Mouse (Mus musculus): ENCODE data around the gene Ces2c. TPM values are rescaled to one million over a fixed set of nuclear protein-coding genes. Genes with fewer than 3 reads are reported as not detected.

Gene Ces2c
- polyA plus RNA-seq (2014; fragmentation: Illumina TruSeq; extraction: RNeasy Lipid Tissue Mini Kit (QIAGEN cat#74804); ENCODE audit: low replicate concordance), result 1,119 TPM

DNA sequence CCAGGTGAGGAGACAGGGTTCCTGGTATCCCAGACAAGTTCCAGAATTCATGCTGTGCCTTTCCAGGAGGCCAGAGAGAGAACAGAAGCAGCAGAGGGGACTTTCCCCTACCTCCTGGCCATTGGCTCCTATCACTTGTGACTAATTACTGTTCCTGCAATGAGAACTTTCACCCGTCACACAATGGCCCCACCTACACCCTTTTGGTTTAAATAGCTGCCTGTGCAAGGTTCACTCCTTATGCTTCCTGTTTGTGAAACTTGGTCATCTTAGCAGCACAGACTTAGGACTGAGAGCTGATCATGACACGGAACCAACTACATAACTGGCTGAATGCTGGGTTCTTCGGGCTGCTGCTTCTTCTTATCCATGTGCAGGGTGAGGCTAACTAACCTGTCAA, at the start of gene Ces2c:
Ces2c (plus strand) TSS at position 238 of the 400 bp plus-strand sequence.

DNA sequence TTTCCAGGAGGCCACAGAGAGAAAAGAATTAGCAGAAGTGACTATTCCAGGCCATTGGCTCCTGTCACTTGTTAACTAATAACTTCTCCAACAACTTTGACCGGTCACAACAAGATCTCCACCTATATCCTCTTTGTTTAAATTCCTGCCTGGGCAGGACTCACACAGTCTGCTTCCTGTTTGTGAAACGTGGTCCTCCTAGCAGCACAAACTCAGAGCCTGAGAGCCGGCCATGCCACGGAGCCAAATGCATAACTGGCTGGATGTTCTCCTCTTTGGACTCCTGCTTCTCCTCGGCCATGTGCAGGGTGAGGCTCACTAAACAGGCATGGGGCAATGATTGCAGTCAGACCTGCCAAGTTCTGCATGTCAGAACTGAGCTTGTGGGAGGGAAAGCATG, 15.4 kb upstream of the Ces2c start, which contains the start of gene Ces2b:
Ces2b (plus strand) TSS at position 133 of the 400 bp plus-strand sequence.

Other genes starting within 250 kb of the Ces2c start
- gene Cdh16, start 222.7 kb upstream of the Ces2c start, polyA plus RNA-seq (2014; fragmentation: Illumina TruSeq; extraction: RNeasy Lipid Tissue Mini Kit (QIAGEN cat#74804); ENCODE audit: low replicate concordance), result not detected
- not detected for gene Rrad, start 215.7 kb upstream of the Ces2c start, polyA plus RNA-seq (2014; fragmentation: Illumina TruSeq; extraction: RNeasy Lipid Tissue Mini Kit (QIAGEN cat#74804); ENCODE audit: low replicate concordance)
- 0.85 TPM for gene Ciao2b, start 205.1 kb upstream of the Ces2c start, polyA plus RNA-seq (2014; fragmentation: Illumina TruSeq; extraction: RNeasy Lipid Tissue Mini Kit (QIAGEN cat#74804); ENCODE audit: low replicate concordance)
- gene Ces2a, start 113.1 kb upstream of the Ces2c start, polyA plus RNA-seq (2014; fragmentation: Illumina TruSeq; extraction: RNeasy Lipid Tissue Mini Kit (QIAGEN cat#74804); ENCODE audit: low replicate concordance), result 157 TPM
- gene Ces2b, start 15.5 kb upstream of the Ces2c start, polyA plus RNA-seq (2014; fragmentation: Illumina TruSeq; extraction: RNeasy Lipid Tissue Mini Kit (QIAGEN cat#74804); ENCODE audit: low replicate concordance), result 62.9 TPM
- 1,000 TPM for gene Ces2e, start 79.2 kb downstream of the Ces2c start, polyA plus RNA-seq (2014; fragmentation: Illumina TruSeq; extraction: RNeasy Lipid Tissue Mini Kit (QIAGEN cat#74804); ENCODE audit: low replicate concordance)
- gene Ces2f, start 100.3 kb downstream of the Ces2c start, polyA plus RNA-seq (2014; fragmentation: Illumina TruSeq; extraction: RNeasy Lipid Tissue Mini Kit (QIAGEN cat#74804); ENCODE audit: low replicate concordance), result 1.2 TPM
- 185 TPM for gene Ces2g, start 114.7 kb downstream of the Ces2c start, polyA plus RNA-seq (2014; fragmentation: Illumina TruSeq; extraction: RNeasy Lipid Tissue Mini Kit (QIAGEN cat#74804); ENCODE audit: low replicate concordance)
- gene Ces2h, start 153.8 kb downstream of the Ces2c start, polyA plus RNA-seq (2014; fragmentation: Illumina TruSeq; extraction: RNeasy Lipid Tissue Mini Kit (QIAGEN cat#74804); ENCODE audit: low replicate concordance), result 3.3 TPM
- 3.9 TPM for gene Ces3a, start 201.5 kb downstream of the Ces2c start, polyA plus RNA-seq (2014; fragmentation: Illumina TruSeq; extraction: RNeasy Lipid Tissue Mini Kit (QIAGEN cat#74804); ENCODE audit: low replicate concordance)
- not detected for gene Ces3b, start 236.7 kb downstream of the Ces2c start, polyA plus RNA-seq (2014; fragmentation: Illumina TruSeq; extraction: RNeasy Lipid Tissue Mini Kit (QIAGEN cat#74804); ENCODE audit: low replicate concordance)

All from small intestine, adult 10 weeks (tissue).